Mouse (Mus musculus) E14TG2a.4 (cell line): ENCODE data around the gene Dzank1.

Experiments used
- CTCF ChIP-seq: conservative IDR thresholded peaks from 2 replicates; pipeline ENCODE4 v1.5.1; 2014; ENCODE audit warnings: low read length
- NANOG ChIP-seq: IDR thresholded peaks from 2 replicates; pipeline ENCODE4 v1.6.1; 2014; ENCODE audit warnings: borderline replicate concordance, low read length, mixed read lengths
- POU5F1 ChIP-seq: IDR thresholded peaks from 2 replicates; pipeline ENCODE4 v1.6.1; 2014; ENCODE audit warnings: low read length, borderline replicate concordance

GRCm38 (mm10) chr2:144429171-144429570 lies 98.0 kb downstream of the Dzank1 start:
- TF ChIP-seq CTCF (no peak), NANOG (no peak), POU5F1 (no peak)
